Mouse (Mus musculus): Measurements from ENCODE around the gene Deaf1. TPM values are rescaled to one million over a fixed set of nuclear protein-coding genes. Genes with fewer than 3 reads are reported as not detected.
A peak's percentile ranks its signal among the peaks of the same experiment; 100 is the strongest.

The Deaf1 gene
- polyA plus RNA-seq, 1 experiment from 2014 or later = 156 TPM

DNA sequence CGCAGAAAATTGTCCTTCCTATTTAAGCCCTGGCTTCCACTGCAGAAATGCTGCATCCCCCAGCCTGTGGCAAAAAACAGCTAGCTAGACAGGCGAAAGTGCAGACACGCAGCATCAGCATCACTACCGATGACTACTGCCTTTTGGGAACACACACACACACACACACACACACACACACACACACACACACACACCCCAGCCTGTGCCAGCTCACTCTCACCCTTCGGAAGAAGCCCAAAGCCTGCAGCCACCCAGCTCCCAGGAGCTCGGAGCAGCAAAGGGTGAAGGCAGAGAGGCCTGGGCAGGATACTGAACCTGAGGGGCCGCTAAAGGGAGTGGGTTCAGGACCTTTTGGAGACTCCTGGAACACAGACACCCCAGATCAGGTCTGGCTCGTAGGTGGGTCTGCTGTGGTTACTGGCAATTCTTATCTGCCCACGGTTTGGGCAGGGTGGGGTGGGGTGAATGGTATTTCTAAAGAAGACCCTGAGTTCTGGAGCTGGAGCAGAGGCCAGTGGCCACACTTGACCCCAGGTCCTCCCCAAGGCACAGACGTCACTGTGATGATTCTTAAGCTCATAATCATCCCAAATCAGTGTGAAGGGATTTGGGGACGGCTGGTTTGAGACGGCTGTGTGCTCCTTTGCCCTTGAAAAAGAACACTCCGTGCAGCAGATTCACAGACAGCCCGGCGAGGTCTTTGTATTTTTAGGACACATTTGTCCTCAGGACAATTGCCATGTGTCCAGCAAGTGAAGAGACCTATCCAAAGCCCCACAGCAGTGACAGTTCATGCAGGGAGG lies 34.7 kb downstream of the Deaf1 start:
- Histone ChIP-seq H3K4me3 (peak overlapping the region; percentile 49), H3K27me3 (peaks cover 72% of the 10 kb centered on the region), H3K9me3 (no peaks in the 10 kb centered on the region), H3K4me2 (peak overlapping the region; percentile 84), H3K9ac (peak overlapping the region; percentile 71; the same call in 1 of the 2 replicates), H3K36me3 (peaks cover 15% of the 10 kb centered on the region), H3K27ac (replicated peaks) (no peak overlapping the region), H3K4me1 (replicated peaks) (peaks cover 31% of the 10 kb centered on the region)
- 30% methylated on average over 15 of the region's 15 CpGs for WGBS
- peak; percentile 54 for ATAC-seq (ENCODE audit: low read depth)

DNA sequence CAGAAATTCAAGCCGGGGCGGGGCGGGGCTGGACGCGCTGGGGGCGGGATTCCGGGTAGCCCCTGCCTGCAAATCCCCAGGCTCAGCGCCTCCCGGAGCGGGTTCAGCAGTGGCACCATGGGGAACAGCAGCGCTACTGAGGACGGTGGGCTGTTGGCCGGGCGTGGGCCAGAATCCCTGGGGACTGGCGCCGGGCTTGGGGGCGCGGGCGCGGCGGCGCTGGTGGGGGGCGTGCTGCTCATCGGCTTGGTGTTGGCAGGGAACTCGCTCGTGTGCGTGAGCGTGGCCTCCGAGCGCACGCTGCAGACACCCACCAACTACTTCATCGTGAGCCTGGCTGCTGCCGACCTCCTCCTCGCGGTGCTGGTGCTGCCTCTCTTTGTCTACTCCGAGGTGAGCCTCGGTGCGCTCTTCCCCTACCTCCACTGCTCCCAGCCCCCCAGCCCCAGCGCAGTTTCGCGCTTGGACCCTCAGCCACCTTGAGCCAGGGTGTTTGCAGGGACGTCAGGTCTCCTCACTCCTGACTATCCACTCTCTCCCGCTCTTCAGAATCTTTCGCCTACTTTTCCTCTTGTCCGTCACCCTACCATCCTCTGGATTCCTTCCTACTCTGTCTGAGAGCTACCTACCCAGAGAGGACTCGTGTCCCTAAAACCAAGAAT lies 35.4 kb downstream of the Deaf1 start, which contains the start of gene Drd4:
TSS of gene Drd4 (plus strand) at position 86 of the 662 bp plus-strand sequence.
- Histone ChIP-seq H3K27me3 (peaks cover 72% of the 10 kb centered on the region), H3K4me3 (peak within 1 kb of the TSS; percentile 49), H3K4me2 (peak within 1 kb of the TSS; percentile 84), H3K36me3 (peaks cover 8% of the 10 kb centered on the region), H3K9ac (peak within 1 kb of the TSS; percentile 71), H3K9me3 (no peaks in the 10 kb centered on the region), H3K27ac (replicated peaks) (no peak within 1 kb of the TSS), H3K4me1 (replicated peaks) (peaks cover 31% of the 10 kb centered on the region)
- ATAC-seq (ENCODE audit: low read depth) = peak; percentile 70
- 2% methylated on average over 46 of the region's 46 CpGs for WGBS

DNA sequence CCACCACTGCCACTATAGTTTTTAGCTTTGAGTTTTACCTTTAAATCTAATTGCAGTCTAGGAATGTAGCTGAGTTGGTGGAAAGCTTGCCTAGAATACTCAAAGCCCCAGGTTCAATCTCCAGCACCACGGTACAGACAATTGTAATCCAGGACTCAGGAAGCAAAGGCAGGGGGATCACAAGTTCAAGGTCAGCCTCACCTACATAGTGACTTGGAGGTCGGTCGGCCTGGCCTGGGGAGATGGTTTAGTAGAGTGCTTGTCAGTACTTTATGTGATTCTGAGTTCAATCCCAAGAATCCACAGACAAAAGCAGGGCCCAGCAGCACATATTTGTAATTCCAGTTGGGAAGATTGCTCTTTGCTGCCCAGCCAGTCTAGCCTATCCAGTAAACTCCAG lies 39.4 kb downstream of the Deaf1 start:
- Histone ChIP-seq H3K27ac (replicated peaks) (no peak overlapping the region), H3K4me3 (no peak overlapping the region), H3K4me2 (no peak overlapping the region), H3K27me3 (peaks cover 37% of the 10 kb centered on the region), H3K9ac (no peak overlapping the region), H3K36me3 (no peaks in the 10 kb centered on the region), H3K9me3 (no peaks in the 10 kb centered on the region), H3K4me1 (replicated peaks) (peaks cover 15% of the 10 kb centered on the region)
- WGBS = 88% methylated on average over 3 of the region's 3 CpGs
- no peak for ATAC-seq (ENCODE audit: low read depth)

DNA sequence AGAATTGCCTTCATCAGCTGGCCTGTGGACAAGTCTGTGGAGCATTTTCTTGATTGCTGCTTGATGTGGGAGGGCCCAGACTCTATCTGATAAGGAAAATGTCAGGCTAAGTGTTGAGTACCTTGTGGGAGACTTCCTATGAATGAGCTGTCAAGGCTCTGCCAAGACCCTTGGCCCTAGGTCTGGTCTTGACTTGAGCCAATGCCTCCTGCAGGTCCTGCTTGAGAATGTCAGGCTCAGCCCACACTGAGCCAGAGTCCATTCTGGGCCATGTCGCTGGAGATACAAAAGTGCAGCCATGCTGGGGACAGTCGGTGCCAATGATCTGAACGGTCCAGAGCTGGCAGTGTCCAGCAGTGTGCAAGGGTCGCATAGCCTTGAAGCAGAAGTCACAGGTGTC lies 44.7 kb downstream of the Deaf1 start:
- Histone ChIP-seq H3K4me1 (replicated peaks) (peaks cover 11% of the 10 kb centered on the region; the same call in 1 of the 2 replicates), H3K36me3 (no peaks in the 10 kb centered on the region), H3K4me3 (no peak overlapping the region), H3K27ac (replicated peaks) (no peak overlapping the region), H3K9me3 (no peaks in the 10 kb centered on the region), H3K4me2 (no peak overlapping the region), H3K27me3 (peaks cover 19% of the 10 kb centered on the region), H3K9ac (no peak overlapping the region)
- 84% methylated on average over 4 of the region's 4 CpGs for WGBS
- ATAC-seq (ENCODE audit: low read depth) = no peak

DNA sequence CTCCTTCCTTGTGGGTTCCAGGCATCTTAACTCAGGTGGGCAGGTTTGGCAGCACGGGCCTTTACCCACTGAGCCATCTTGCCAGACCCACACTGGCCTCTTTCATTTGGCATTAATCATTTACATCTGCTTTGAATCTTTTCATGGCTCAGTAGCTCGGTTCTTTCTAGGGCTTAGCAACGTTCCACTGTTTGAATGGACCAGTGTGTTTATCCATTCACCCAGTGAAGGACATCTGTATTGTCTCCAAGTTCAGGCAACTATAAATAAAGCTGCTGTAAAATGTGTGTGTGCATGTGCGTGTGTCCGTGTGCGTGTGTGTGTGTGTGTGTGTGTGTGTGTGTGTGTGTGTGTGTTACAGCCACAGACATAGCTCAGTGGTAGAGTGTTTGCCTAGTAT lies 46.0 kb downstream of the Deaf1 start:
- no peaks in the 10 kb centered on the region for H3K36me3 ChIP-seq
- ATAC-seq (ENCODE audit: low read depth) = no peak
- peaks cover 11% of the 10 kb centered on the region; the same call in 1 of the 2 replicates for H3K4me1 ChIP-seq (replicated peaks)
- H3K27me3 ChIP-seq = peaks cover 23% of the 10 kb centered on the region
- no peak overlapping the region for H3K27ac ChIP-seq (replicated peaks)
- H3K9ac ChIP-seq = no peak overlapping the region
- 52% methylated on average over 6 of the region's 6 CpGs for WGBS
- no peak overlapping the region for H3K4me3 ChIP-seq
- H3K4me2 ChIP-seq = no peak overlapping the region
- no peaks in the 10 kb centered on the region for H3K9me3 ChIP-seq

DNA sequence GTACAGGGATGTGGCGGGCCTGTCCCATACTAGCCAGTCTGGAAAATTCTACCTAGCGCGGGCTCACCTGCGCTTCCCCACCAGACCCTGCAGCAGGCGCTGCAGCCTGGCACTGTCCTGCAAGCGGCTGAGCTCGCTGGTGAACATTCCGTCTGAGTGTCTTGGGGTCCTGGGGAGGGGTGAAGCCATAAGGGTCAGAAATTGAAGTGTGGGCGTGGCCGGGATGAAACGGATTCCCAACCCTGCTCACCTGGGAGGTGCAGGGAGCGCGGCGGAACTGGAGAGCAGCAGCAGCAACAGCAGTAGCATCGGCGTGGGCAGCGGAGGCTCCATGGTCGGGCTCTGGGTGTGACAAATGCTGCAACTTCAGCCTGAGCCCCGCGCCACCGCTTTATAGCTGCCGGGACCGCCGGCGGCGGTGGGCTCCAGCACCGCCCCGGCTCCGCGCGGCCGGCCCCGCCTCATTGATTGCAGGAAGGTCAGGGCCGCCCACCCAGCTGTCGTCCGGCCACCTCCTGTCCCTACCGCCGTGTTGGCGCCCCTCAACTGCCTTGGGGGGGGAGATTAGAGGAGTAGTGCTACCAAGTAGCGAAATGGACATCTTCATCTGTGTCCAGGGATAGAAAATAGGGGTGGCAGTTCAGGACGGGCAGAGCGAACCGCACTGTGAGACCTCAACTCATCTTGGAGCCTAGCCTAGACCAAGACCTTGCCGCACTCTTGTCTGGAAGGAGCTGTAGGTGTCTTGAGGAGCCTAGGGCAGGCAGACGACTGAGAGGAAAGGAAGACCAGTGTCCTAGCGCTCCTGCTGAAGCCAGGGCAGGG lies 48.5 kb downstream of the Deaf1 start, which contains the start of gene Sct:
TSS of gene Sct (minus strand) at position 368 of the 825 bp plus-strand sequence.
- H3K4me3 ChIP-seq = peak within 1 kb of the TSS; percentile 46
- no peak within 1 kb of the TSS for H3K27ac ChIP-seq (replicated peaks)
- peaks cover 28% of the 10 kb centered on the region for H3K27me3 ChIP-seq
- ATAC-seq (ENCODE audit: low read depth) = peak; percentile 79
- 2% methylated on average over 41 of the region's 46 CpGs for WGBS
- peaks cover 11% of the 10 kb centered on the region; the same call in 1 of the 2 replicates for H3K4me1 ChIP-seq (replicated peaks)
- peak within 1 kb of the TSS; percentile 65 for H3K9ac ChIP-seq
- no peaks in the 10 kb centered on the region for H3K9me3 ChIP-seq
- no peaks in the 10 kb centered on the region for H3K36me3 ChIP-seq
- peak within 1 kb of the TSS; percentile 92 for H3K4me2 ChIP-seq

DNA sequence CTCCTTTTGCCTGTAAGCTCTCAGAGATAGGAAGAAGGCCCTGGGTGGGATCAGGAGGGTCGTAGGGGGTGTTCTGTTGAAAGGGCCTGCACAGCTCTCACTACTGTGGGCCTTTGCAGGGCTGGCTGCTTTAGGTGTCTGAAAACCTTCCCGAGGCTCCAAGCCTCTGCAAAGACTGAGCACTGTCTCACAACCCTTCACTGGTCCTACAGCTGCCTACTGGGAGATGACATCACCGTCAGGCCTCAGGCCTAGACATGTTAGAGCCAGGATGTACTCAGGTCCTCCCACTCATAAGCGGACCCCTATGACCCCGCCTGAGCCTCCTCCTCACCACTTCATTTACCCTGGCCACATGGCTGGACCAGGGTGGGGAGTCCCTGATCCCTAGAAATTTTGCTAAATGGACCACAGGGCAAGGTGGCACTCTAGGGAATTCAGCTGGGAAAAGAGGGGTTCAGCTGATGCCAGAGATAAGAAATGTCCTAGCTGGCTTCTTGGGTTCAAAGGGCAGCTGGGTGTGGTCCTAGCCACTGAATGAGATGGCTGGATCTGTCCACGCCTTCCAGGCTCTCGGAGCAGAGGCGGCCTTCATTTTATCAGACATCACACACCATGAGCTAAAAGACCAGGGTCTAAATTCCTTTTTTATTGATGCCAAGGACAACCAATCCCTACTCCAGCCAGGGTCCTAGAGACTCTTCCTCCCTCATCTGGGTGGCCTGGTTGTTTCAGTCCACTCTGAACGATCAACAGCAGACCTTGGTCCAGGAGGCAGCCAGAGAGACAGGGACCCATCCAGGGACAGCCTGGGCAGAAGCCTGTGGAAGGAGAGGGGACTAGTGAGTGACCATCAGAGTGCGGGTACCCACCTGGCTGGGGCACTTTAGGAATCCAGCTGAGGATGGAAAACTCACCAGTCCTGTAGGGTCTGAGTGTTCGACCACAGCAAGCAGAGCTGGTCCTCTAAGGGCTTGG lies 49.5 kb downstream of the Deaf1 start:
- peak; percentile 10; the same call in 1 of the 2 replicates for ATAC-seq (ENCODE audit: low read depth)
- H3K9me3 ChIP-seq = no peaks in the 10 kb centered on the region
- H3K27ac ChIP-seq (replicated peaks) = no peak overlapping the region
- peak overlapping the region; percentile 65 for H3K9ac ChIP-seq
- no peak overlapping the region for H3K4me3 ChIP-seq
- H3K36me3 ChIP-seq = no peaks in the 10 kb centered on the region
- H3K27me3 ChIP-seq = peaks cover 28% of the 10 kb centered on the region
- WGBS = 81% methylated on average over 11 of the region's 11 CpGs
- peaks cover 11% of the 10 kb centered on the region; the same call in 1 of the 2 replicates for H3K4me1 ChIP-seq (replicated peaks)
- H3K4me2 ChIP-seq = peak overlapping the region; percentile 92; the same call in 1 of the 2 replicates

DNA sequence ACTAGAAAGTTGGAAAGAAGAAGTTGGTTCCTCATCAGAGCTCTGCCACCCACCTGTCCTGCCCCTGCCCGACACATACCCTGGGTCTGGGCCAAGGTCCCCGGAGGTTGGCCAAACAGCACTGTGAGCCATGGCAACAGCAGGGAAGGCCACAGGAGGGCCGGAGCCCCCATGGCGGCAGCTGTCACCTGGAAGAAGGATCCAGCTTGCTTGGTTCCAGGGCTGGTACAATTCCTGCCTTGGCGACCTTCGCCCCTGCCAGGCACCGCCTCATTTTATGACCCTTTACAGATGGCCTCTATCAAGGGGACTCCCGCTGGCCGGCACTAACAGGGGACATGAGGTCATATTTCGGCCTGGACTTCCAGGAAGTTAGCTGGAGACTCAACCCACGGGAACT lies 50.9 kb downstream of the Deaf1 start, which contains the start of gene Cdhr5:
TSS of gene Cdhr5 (minus strand) at position 241 of the 400 bp plus-strand sequence.
- H3K4me2 ChIP-seq = no peak within 1 kb of the TSS
- 22% methylated on average over 11 of the region's 11 CpGs for WGBS
- no peaks in the 10 kb centered on the region for H3K36me3 ChIP-seq
- H3K27me3 ChIP-seq = peaks cover 28% of the 10 kb centered on the region
- H3K4me3 ChIP-seq = no peak within 1 kb of the TSS
- H3K9ac ChIP-seq = no peak within 1 kb of the TSS; the same call in 1 of the 2 replicates
- H3K27ac ChIP-seq (replicated peaks) = no peak within 1 kb of the TSS
- no peaks in the 10 kb centered on the region for H3K9me3 ChIP-seq
- peaks cover 11% of the 10 kb centered on the region; the same call in 1 of the 2 replicates for H3K4me1 ChIP-seq (replicated peaks)
- ATAC-seq (ENCODE audit: low read depth) = no peak

DNA sequence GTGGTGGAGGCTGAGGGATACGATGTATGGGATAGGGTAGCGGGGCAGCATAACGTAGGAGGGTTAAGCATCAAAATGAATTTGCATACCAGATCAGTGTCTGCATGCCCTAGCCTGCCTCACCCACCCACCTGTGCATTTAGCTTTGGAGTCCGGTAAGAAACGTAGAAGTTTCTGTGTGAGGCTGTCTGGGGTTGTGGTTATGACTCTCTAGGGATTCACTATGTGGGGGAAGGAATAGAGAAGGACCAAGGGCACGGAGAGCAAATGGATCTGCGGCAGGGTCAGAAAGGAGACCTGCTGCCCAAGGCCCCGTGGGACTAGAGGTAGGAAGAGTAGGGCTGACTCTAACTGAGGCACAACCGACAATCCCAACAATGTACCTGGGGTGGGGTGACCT lies 52.1 kb downstream of the Deaf1 start:
- Histone ChIP-seq H3K9ac (no peak overlapping the region), H3K27ac (replicated peaks) (no peak overlapping the region), H3K4me1 (replicated peaks) (peaks cover 11% of the 10 kb centered on the region; the same call in 1 of the 2 replicates), H3K27me3 (peaks cover 28% of the 10 kb centered on the region), H3K36me3 (no peaks in the 10 kb centered on the region), H3K9me3 (no peaks in the 10 kb centered on the region), H3K4me3 (no peak overlapping the region), H3K4me2 (no peak overlapping the region)
- ATAC-seq (ENCODE audit: low read depth) = no peak
- 85% methylated on average over 9 of the region's 9 CpGs for WGBS

DNA sequence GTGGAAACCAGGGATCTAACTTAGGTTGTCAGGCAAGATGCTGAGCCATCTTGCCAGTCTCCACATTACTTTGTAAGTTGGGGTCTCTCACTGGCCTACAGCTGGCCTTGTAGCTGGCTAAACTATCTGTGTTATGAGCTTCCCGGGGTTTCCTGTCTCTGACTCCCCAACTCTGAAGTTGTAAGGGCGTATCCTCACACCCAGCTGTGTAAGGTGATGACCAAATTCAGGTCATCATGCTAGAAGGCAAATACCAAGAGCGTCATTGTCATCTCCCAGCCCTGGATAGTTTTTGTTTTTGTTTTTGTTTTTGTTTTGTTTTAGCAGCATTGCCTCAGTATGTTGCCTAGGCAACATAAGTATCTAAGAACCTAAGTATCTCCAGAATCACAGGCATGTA lies 56.9 kb downstream of the Deaf1 start:
- no peak overlapping the region for H3K4me3 ChIP-seq
- peaks cover 10% of the 10 kb centered on the region for H3K4me1 ChIP-seq (replicated peaks)
- no peak for ATAC-seq (ENCODE audit: low read depth)
- H3K9me3 ChIP-seq = no peaks in the 10 kb centered on the region
- no peaks in the 10 kb centered on the region for H3K27me3 ChIP-seq
- no peaks in the 10 kb centered on the region for H3K36me3 ChIP-seq
- WGBS = 83% methylated on average over 3 of the region's 3 CpGs
- H3K4me2 ChIP-seq = no peak overlapping the region
- no peak overlapping the region for H3K27ac ChIP-seq (replicated peaks)
- H3K9ac ChIP-seq = no peak overlapping the region

DNA sequence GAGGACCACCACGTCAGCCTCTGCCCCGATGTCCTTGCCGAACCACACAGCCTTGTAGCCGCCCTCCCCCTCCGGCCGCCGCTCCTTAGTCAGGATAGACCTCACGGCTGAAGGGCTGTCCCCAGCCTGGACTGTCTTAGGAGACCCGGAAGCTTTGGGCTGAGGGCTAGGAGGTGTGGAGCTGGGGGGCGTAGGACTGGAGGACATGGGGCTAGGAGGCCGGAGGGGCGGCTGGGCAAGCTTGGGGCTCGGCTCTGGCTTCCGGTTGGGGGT lies 58.3 kb downstream of the Deaf1 start:
- no peak for ATAC-seq (ENCODE audit: low read depth)
- no peak overlapping the region for H3K27ac ChIP-seq (replicated peaks)
- 84% methylated on average over 14 of the region's 14 CpGs for WGBS

More for the DNA sequence above, 58.3 kb downstream of the Deaf1 start:
- no peak overlapping the region for H3K9ac ChIP-seq
- H3K36me3 ChIP-seq = 0 out of 2 replicates have a peak, but pooled peaks cover 6% of the 10 kb centered on the region
- no peaks in the 10 kb centered on the region for H3K9me3 ChIP-seq
- no peaks in the 10 kb centered on the region for H3K27me3 ChIP-seq
- H3K4me2 ChIP-seq = no peak overlapping the region
- H3K4me1 ChIP-seq (replicated peaks) = peaks cover 18% of the 10 kb centered on the region
- H3K4me3 ChIP-seq = no peak overlapping the region
